Mouse (Mus musculus): Measurements from ENCODE around the gene Mkrn2os.
"Not testable (repeated sequence)": the region's sequence is repeated elsewhere in the genome, so short reads cannot be mapped to it uniquely, and the experiment has no call there.

Gene Mkrn2os

GRCm38 (mm10) chr6:115592458-115592857 lies at the start of gene Mkrn2os:
Gene Mkrn2os, minus strand, starts transcription at chr6:115592576.
- DNase-seq, result no peak

GRCm38 (mm10) chr6:115638188-115638587 lies 45.8 kb upstream of the Mkrn2os start:
- not testable (repeated sequence) for DNase-seq

- DNase-seq, result no peak
Observed at GRCm38 (mm10) chr6:115634015-115634414, 41.6 kb upstream of the Mkrn2os start.

- DNase-seq, result no peak
Observed at GRCm38 (mm10) chr6:115631056-115631795, 38.9 kb upstream of the Mkrn2os start.

GRCm38 (mm10) chr6:115626121-115626520 lies 33.7 kb upstream of the Mkrn2os start:
- DNase-seq, result no peak

- DNase-seq, result no peak
Observed at GRCm38 (mm10) chr6:115620942-115621341, 28.6 kb upstream of the Mkrn2os start.

GRCm38 (mm10) chr6:115619818-115620217 lies 27.4 kb upstream of the Mkrn2os start:
- DNase-seq, result no peak

GRCm38 (mm10) chr6:115615983-115616382 lies 23.6 kb upstream of the Mkrn2os start:
- no peak for DNase-seq

GRCm38 (mm10) chr6:115613793-115614192 lies 21.4 kb upstream of the Mkrn2os start:
- no peak for DNase-seq

GRCm38 (mm10) chr6:115610301-115610700 lies 17.9 kb upstream of the Mkrn2os start:
- no peak for DNase-seq

GRCm38 (mm10) chr6:115609121-115609520 lies 16.7 kb upstream of the Mkrn2os start:
- DNase-seq, result no peak

- DNase-seq, result no peak
Observed at GRCm38 (mm10) chr6:115607429-115607828, 15.1 kb upstream of the Mkrn2os start.

- no peak for DNase-seq
Observed at GRCm38 (mm10) chr6:115606461-115606860, 14.1 kb upstream of the Mkrn2os start.

GRCm38 (mm10) chr6:115601715-115602523 lies 9.5 kb upstream of the Mkrn2os start, which contains the start of gene Mkrn2:
Gene Mkrn2, plus strand, starts transcription at chr6:115601902.
- DNase-seq, result peak; percentile 91

- no peak for DNase-seq
Observed at GRCm38 (mm10) chr6:115601322-115601714, 8.9 kb upstream of the Mkrn2os start.

GRCm38 (mm10) chr6:115595667-115596066 lies 3.3 kb upstream of the Mkrn2os start:
- DNase-seq, result no peak

- no peak for DNase-seq
Observed at GRCm38 (mm10) chr6:115594463-115594862, 2.1 kb upstream of the Mkrn2os start.

GRCm38 (mm10) chr6:115593252-115593651 lies 876 bp upstream of the Mkrn2os start:
- DNase-seq, result no peak

- DNase-seq, result no peak
Observed at GRCm38 (mm10) chr6:115591692-115592359, 550 bp downstream of the Mkrn2os start.

GRCm38 (mm10) chr6:115586321-115586720 lies 6.1 kb downstream of the Mkrn2os start:
- DNase-seq, result no peak

GRCm38 (mm10) chr6:115584176-115584575 lies 8.2 kb downstream of the Mkrn2os start:
- DNase-seq, result no peak

GRCm38 (mm10) chr6:115583430-115584125 lies 8.8 kb downstream of the Mkrn2os start:
- DNase-seq, result no peak
